Mouse (Mus musculus) ES-E14 (cell line): ENCODE measurements around the gene Gsc. TPM values are rescaled to one million over a fixed set of nuclear protein-coding genes. Genes with fewer than 3 reads are reported as not detected.

Source experiments
- DNase-seq: peaks from one replicate; pipeline ENCODE4 v3.0.0-alpha.2; 2013; ENCODE audit warnings: low read depth, low spot score
- H3K27ac ChIP-seq: 2 replicates; pipeline ENCODE4 v1.5.1; 2012; ENCODE audit warnings: low read depth, mild to moderate bottlenecking, low read length, moderate library complexity, mixed read lengths; ENCODE audit not compliant: poor library complexity, insufficient read depth, severe bottlenecking
- H3K36me3 ChIP-seq: 2 replicates; pipeline ENCODE4 v1.6.1; 2012; ENCODE audit warnings: mild to moderate bottlenecking, low read length, moderate library complexity, mixed read lengths; ENCODE audit not compliant: control insufficient read depth, poor library complexity, insufficient read depth, severe bottlenecking
- H3K4me1 ChIP-seq, 2 experiments: fragments of 150-350 bp in 1 of 2; sonication (generic) in 1 of 2; 2 replicates each; pipeline ENCODE4 v1.6.1; 2012; ENCODE audit warnings: low read length in 2 of 2, mild to moderate bottlenecking in 1 of 2, mixed read lengths in 1 of 2; ENCODE audit not compliant: control insufficient read depth in 2 of 2, insufficient read depth in 2 of 2, poor library complexity in 1 of 2
- H3K4me3 ChIP-seq, 2 experiments: fragments of 150-350 bp in 1 of 2; sonication (generic) in 1 of 2; 2 replicates each; pipeline ENCODE4 v1.5.1; 2012; ENCODE audit warnings: low read length in 2 of 2, low read depth in 1 of 2, mild to moderate bottlenecking in 1 of 2, mixed read lengths in 1 of 2; ENCODE audit not compliant: insufficient read depth in 1 of 2, poor library complexity in 1 of 2, severe bottlenecking in 1 of 2
- H3K9ac ChIP-seq: 2 replicates; pipeline ENCODE4 v1.6.1; 2012; ENCODE audit warnings: low read depth, mild to moderate bottlenecking, low read length, mixed read lengths; ENCODE audit not compliant: poor library complexity, insufficient read depth, severe bottlenecking
- H3K9me3 ChIP-seq: fragments of 150-350 bp; sonication (generic); 2 replicates; pipeline ENCODE4 v1.6.1; 2012; ENCODE audit warnings: low read depth, mild to moderate bottlenecking, low read length; ENCODE audit not compliant: control insufficient read depth, insufficient read depth
- CHD2 ChIP-seq: IDR thresholded peaks from 2 replicates; pipeline ENCODE4 v1.6.1; 2014; ENCODE audit warnings: mild to moderate bottlenecking, low read depth, low read length, inconsistent platforms
- HCFC1 ChIP-seq: IDR thresholded peaks from 2 replicates; pipeline ENCODE4 v1.6.1; 2012; ENCODE audit warnings: low read length, inconsistent platforms, borderline replicate concordance; ENCODE audit not compliant: insufficient read depth
- MAFK ChIP-seq: IDR thresholded peaks from 2 replicates; pipeline ENCODE4 v1.6.1; 2014; ENCODE audit warnings: mild to moderate bottlenecking, low read depth, low read length, inconsistent platforms; ENCODE audit not compliant: insufficient read depth
- ZC3H11A ChIP-seq: IDR thresholded peaks from 2 replicates; pipeline ENCODE4 v1.6.1; 2012; ENCODE audit warnings: low read depth, mild to moderate bottlenecking, inconsistent platforms, low read length, borderline replicate concordance
- ZNF384 ChIP-seq: IDR thresholded peaks from 2 replicates; pipeline ENCODE4 v1.6.1; 2012; ENCODE audit warnings: low read depth, low read length, inconsistent platforms
- in situ Hi-C, 2 experiments: fragments of 600-800 bp; cut with MboI; formaldehyde crosslinking; loops; one replicate each; pipeline ENCODE4 v1.15.1; 2025; ENCODE audit warnings: low sequenced_read_pairs in 2 of 2, inconsistent platforms in 1 of 2; ENCODE audit not compliant: unreplicated experiment in 2 of 2
- total RNA-seq: library from RNA; depleted of rRNA; stranded (reverse); fragments of 300-350 nt; gene quantifications from 2 replicates; pipeline ENCODE4 v1.2.3, GENCODE M21; 2012

The Gsc gene
- total RNA-seq, 1 experiment: 0.54 TPM

DNA sequence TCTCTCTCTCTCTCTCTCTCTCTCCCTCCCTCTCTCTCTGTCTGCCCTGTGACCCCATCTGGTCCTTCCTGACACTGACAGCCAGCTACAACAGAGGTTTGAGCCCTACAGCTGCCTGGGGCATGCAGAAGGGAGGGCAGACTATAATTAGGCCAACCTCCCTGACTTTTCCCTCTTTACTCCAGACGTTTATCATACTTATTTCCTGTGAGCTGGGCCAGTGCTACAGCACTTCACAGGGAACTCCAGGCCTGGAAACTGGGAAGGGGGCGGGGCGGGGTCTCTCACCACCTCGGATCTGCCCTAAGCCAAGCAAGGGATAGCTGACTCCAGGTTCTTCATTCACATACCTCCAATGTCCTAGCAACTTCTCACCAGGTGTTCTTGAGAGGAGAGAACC lies 4.3 kb downstream of the Gsc start:
- no peak overlapping the region for H3K9ac ChIP-seq
- DNase-seq: no peak
- in situ Hi-C loops: no loop called here
- H3K9me3 ChIP-seq: no peaks in the 10 kb centered on the region
- no peaks in the 10 kb centered on the region for H3K36me3 ChIP-seq
- no peak overlapping the region for H3K4me3 ChIP-seq
- no peak overlapping the region for H3K27ac ChIP-seq
- H3K4me1 ChIP-seq: no peaks in the 10 kb centered on the region
- TF ChIP-seq MAFK: no peak
- no peak for TF ChIP-seq HCFC1

DNA sequence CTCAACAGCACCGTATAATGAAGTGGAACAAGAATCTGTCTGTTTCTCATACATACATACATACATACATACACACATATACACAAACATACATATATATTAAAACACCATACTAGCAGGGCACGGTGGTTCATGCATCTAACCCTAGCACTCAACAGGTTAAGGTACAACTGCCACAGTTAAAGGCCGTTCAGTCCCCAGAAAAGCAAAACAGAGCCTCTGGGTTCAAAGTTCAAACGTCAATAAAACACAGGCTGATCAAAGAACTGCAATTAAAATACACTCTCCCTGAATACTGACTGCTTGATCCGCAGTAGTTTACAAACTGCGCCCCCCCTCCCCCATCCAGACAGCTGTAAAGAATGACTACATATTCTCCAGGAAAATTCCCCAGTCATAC lies 5.8 kb downstream of the Gsc start:
- TF ChIP-seq CHD2 (no peak), ZNF384 (no peak), MAFK (no peak), ZC3H11A (no peak), HCFC1 (no peak)
- no peak for DNase-seq
- H3K9ac ChIP-seq: no peak overlapping the region
- no peaks in the 10 kb centered on the region for H3K36me3 ChIP-seq
- no peak overlapping the region for H3K4me3 ChIP-seq
- no peak overlapping the region for H3K27ac ChIP-seq
- no peaks in the 10 kb centered on the region for H3K9me3 ChIP-seq
- H3K4me1 ChIP-seq: no peaks in the 10 kb centered on the region
- in situ Hi-C loops: no loop called here

DNA sequence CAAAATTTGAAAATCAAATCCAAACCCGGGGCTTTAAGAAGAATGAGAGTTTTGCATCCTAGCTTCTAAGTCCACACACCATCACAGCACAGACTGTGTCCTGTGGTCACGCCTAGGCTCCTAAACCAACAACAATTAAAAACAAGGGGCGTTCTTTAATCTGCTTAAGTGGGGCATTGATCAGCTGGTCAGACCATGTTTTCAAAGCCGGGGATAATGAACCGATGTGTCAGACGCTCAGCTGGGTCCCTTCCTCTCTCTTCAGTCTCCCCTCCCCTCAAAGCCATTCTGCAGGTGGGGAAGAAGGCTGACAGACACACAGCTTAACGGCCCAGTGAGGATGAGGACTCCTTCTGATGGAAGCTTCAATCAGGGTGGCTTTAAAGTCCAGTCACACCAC lies 6.2 kb downstream of the Gsc start:
- Histone ChIP-seq H3K9me3 (no peaks in the 10 kb centered on the region), H3K36me3 (no peaks in the 10 kb centered on the region), H3K4me1 (no peaks in the 10 kb centered on the region), H3K4me3 (no peak overlapping the region), H3K9ac (no peak overlapping the region), H3K27ac (no peak overlapping the region)
- TF ChIP-seq MAFK (no peak), CHD2 (no peak), ZNF384 (no peak), HCFC1 (no peak), ZC3H11A (no peak)
- no peak for DNase-seq
- in situ Hi-C loops: no loop called here

DNA sequence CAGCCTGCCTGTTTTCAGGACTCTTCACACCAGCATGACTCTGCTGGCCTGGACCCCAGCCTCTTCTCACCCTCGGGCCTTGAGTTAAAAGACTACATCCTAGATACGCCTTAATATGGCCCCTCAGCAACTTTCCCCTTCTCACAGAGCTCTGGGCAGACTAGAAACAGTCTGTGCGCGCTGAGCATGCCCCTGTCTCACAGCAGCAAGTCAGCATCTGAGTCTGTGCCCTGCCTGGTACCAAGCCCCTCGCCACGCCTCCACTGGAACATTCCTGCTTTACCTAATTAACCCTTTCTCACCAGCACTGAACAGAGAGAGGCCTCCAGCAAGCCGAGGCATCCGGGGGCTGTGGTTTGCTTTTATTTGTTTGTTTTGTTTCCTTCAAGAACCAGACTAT lies 11.8 kb downstream of the Gsc start:
- no peak overlapping the region for H3K4me3 ChIP-seq

DNA sequence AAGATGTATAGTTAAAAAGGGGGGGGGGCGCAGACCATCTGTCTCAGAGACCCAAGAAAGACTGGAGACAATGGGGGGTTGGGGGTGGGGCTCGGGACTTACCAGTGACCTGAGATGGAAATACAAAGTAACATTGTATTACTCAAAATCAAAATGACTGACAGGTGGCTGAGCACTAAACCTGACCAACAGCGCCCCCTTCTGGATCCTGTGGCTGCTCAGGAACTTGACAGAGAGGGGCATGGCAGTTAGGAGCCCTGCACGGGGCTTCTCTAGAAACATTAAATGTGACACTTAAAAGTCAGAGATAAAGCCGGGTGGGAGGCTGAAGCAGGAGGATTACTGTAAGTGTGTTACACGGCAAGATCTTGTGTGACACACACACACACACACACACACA lies 13.8 kb downstream of the Gsc start:
- in situ Hi-C loops: no loop called here
- Histone ChIP-seq H3K4me3 (no peak overlapping the region), H3K4me1 (0 out of 4 replicates have a peak, but pooled peaks cover 0 to 1% of the 10 kb centered on the region in 2 experiments), H3K9ac (no peak overlapping the region), H3K27ac (no peak overlapping the region), H3K9me3 (no peaks in the 10 kb centered on the region), H3K36me3 (no peaks in the 10 kb centered on the region)
- no peak for DNase-seq
- TF ChIP-seq ZC3H11A (peak; percentile 29; the same call in 1 of the 2 replicates), MAFK (no peak), HCFC1 (no peak), CHD2 (no peak)

More for the DNA sequence above, 11.8 kb downstream of the Gsc start:
- Histone ChIP-seq H3K4me1 (0 out of 4 replicates have a peak, but pooled peaks cover 0 to 1% of the 10 kb centered on the region in 2 experiments), H3K36me3 (no peaks in the 10 kb centered on the region), H3K27ac (no peak overlapping the region), H3K9me3 (no peaks in the 10 kb centered on the region), H3K9ac (no peak overlapping the region)
- TF ChIP-seq ZC3H11A (no peak), CHD2 (no peak), MAFK (no peak), HCFC1 (no peak), ZNF384 (no peak)
- in situ Hi-C loops: no loop called here
- no peak for DNase-seq
